Mouse (Mus musculus) heart, postnatal 0 days (tissue): Measurements from ENCODE around the gene Tac4.

ENCODE experiments used
- CTCF ChIP-seq: IDR thresholded peaks from 2 replicates; pipeline ENCODE4 v1.5.1; 2016; ENCODE audit warnings: antibody characterized with exemption, control low read depth, low read depth
- EP300 ChIP-seq: IDR thresholded peaks from 2 replicates; pipeline ENCODE4 v1.6.1; 2016; ENCODE audit warnings: antibody characterized with exemption, low read depth

- TF ChIP-seq CTCF (no peak), EP300 (no peak)
Measured at GRCm38 (mm10) chr11:95216193-95216592, 45.1 kb upstream of the Tac4 start.
